Mouse (Mus musculus) thymus, adult 2 months (tissue): ENCODE results near the gene Serpind1.

Experiments used
- CTCF ChIP-seq: fragments of 200-500 bp; IDR thresholded peaks from 2 replicates; pipeline ENCODE4 v1.5.1; 2012; ENCODE audit warnings: mild to moderate bottlenecking, control low read depth, low read length, moderate library complexity, borderline replicate concordance; ENCODE audit not compliant: control insufficient read depth, poor library complexity, insufficient read depth; ENCODE audit errors: extremely low read depth
- POLR2A ChIP-seq: fragments of 200-500 bp; IDR thresholded peaks from 2 replicates; pipeline ENCODE4 v1.6.1; 2012; ENCODE audit warnings: mild to moderate bottlenecking, low read length, control low read depth, moderate library complexity; ENCODE audit not compliant: control insufficient read depth, poor library complexity, insufficient read depth; ENCODE audit errors: extremely low read depth

DNA sequence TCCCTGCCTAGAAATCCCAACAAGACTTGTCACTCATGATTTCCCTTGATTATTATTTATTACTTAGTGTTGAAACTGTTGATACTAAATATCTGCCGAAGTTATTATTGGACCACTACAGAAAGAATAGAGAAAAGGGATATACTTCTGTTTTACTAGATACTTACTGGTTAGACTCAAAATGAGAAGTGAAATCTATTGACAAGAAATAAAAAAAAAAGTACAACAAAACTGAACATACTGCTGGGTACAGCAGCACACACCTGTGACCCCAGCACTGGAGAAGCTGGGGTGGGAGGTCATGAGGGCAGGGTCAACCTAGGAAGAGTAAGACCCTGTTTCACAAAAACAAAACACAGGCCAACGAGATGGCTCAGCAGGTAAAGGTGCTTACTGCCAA lies 9.5 kb downstream of the Serpind1 start:
- TF ChIP-seq POLR2A: no peak
- TF ChIP-seq CTCF: no peak
